Mouse (Mus musculus): ENCODE data around the gene Zfhx3. TPM values are rescaled to one million over a fixed set of nuclear protein-coding genes. Genes with fewer than 3 reads are reported as not detected.

The Zfhx3 gene
- total and polyA plus RNA-seq, 2 experiments = 1.3 to 1.5 TPM

DNA sequence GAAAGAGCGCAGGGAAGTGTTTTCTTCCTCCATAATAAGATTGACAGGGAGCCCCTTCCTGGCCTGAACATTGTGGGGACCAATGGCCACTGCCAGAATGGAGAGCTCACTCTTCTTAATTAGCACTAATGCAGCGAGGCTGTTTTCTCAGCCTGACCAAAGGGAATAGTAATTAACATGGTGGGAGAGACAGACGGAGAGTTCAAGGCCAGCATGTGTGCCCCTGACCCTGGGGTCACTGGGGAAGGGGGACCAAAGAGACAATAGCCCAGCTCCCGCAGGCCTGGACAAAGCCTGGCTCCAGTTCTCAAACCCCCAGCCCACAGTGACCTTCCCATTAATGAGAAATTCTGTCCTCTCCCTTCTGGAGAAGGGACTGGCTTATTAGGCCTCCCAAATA is 419.0 kb downstream of the Zfhx3 start:
- Histone ChIP-seq H3K79me2 (ENCODE audit: control insufficient read depth, insufficient read depth, low read length) (no peaks in the 10 kb centered on the region), H3K36me3 (ENCODE audit: control insufficient read depth, insufficient read depth, low read length) (no peaks in the 10 kb centered on the region), H3K9ac (ENCODE audit: low read depth, low read length) (no peak overlapping the region), H3K4me3 (ENCODE audit: insufficient read depth, low read depth, low read length) (no peak overlapping the region), H3K27ac (replicated peaks; ENCODE audit: insufficient read depth, low read depth, low read length) (no peak overlapping the region), H3K4me1 (ENCODE audit: control insufficient read depth, insufficient read depth, low read length) (no peaks in the 10 kb centered on the region), H3K27me3 (ENCODE audit: control insufficient read depth, insufficient read depth, low read length) (no peaks in the 10 kb centered on the region)
- no peak for DNase-seq (ENCODE audit: extremely low read depth, low read depth, low spot score)
- WGBS = 62% methylated on average over 4 of the region's 4 CpGs
- no peak for TF ChIP-seq CTCF (IDR thresholded peaks at IDR 0.05; ENCODE audit: low read depth, low read length)
- no peak for TF ChIP-seq POLR2A (IDR thresholded peaks at IDR 0.05; ENCODE audit: extremely low read depth, insufficient read depth, low read length)

DNA sequence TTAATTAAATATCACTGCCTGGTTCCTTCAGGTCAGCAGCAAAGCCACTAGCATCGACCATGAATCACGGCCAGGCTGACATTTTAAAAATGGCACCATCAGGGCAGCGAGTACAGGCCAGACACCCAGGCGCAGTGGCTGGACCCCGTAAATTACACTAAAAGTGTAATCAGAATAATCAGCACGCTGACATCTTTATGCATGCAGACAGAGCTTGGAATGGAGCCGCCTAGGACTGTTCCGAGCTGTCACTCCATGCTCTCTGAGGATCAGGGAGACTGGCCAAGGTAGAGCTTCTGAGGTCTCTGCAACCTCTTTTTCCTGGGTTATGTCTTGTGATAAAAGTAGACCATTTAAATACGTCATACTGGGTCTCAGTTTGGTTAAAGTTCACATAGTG is 420.0 kb downstream of the Zfhx3 start:
- Histone ChIP-seq H3K36me3 (ENCODE audit: control insufficient read depth, insufficient read depth, low read length) (no peaks in the 10 kb centered on the region), H3K27me3 (ENCODE audit: control insufficient read depth, insufficient read depth, low read length) (no peaks in the 10 kb centered on the region), H3K4me3 (ENCODE audit: insufficient read depth, low read depth, low read length) (no peak overlapping the region), H3K79me2 (ENCODE audit: control insufficient read depth, insufficient read depth, low read length) (no peaks in the 10 kb centered on the region), H3K9ac (ENCODE audit: low read depth, low read length) (no peak overlapping the region), H3K4me1 (ENCODE audit: control insufficient read depth, insufficient read depth, low read length) (no peaks in the 10 kb centered on the region), H3K27ac (replicated peaks; ENCODE audit: insufficient read depth, low read depth, low read length) (no peak overlapping the region)
- WGBS = 89% methylated on average over 9 of the region's 9 CpGs
- TF ChIP-seq POLR2A (IDR thresholded peaks at IDR 0.05; ENCODE audit: extremely low read depth, insufficient read depth, low read length) = no peak
- no peak for TF ChIP-seq CTCF (IDR thresholded peaks at IDR 0.05; ENCODE audit: low read depth, low read length)
- no peak for DNase-seq (ENCODE audit: extremely low read depth, low read depth, low spot score)

DNA sequence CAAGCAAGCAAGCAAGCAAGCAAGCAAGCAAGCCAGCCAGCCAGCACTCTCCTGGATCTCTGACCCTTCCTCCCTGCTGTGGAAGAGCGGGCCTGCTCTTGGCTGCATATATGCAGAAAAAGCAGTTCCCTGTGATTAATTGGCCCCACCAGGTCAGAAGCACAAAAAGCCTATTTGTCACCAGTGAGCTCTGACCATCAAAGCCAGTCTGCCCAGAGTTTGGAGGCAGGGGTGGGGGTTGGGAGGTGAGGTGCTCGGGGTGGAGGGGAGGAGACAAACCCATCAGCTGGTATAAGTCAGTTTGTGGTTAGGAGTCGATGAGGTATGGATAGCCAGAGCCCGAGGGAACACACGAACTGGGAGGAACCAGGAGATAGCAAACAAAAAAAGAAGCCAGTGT is 421.0 kb downstream of the Zfhx3 start:
- Histone ChIP-seq H3K27ac (replicated peaks; ENCODE audit: insufficient read depth, low read depth, low read length) (no peak overlapping the region), H3K79me2 (ENCODE audit: control insufficient read depth, insufficient read depth, low read length) (no peaks in the 10 kb centered on the region), H3K4me3 (ENCODE audit: insufficient read depth, low read depth, low read length) (no peak overlapping the region), H3K36me3 (ENCODE audit: control insufficient read depth, insufficient read depth, low read length) (no peaks in the 10 kb centered on the region), H3K9ac (ENCODE audit: low read depth, low read length) (no peak overlapping the region), H3K4me1 (ENCODE audit: control insufficient read depth, insufficient read depth, low read length) (no peaks in the 10 kb centered on the region), H3K27me3 (ENCODE audit: control insufficient read depth, insufficient read depth, low read length) (no peaks in the 10 kb centered on the region)
- no peak for DNase-seq (ENCODE audit: extremely low read depth, low read depth, low spot score)
- no peak for TF ChIP-seq POLR2A (IDR thresholded peaks at IDR 0.05; ENCODE audit: extremely low read depth, insufficient read depth, low read length)
- TF ChIP-seq CTCF (IDR thresholded peaks at IDR 0.05; ENCODE audit: low read depth, low read length) = no peak
- 22% methylated on average over 5 of the region's 5 CpGs for WGBS

DNA sequence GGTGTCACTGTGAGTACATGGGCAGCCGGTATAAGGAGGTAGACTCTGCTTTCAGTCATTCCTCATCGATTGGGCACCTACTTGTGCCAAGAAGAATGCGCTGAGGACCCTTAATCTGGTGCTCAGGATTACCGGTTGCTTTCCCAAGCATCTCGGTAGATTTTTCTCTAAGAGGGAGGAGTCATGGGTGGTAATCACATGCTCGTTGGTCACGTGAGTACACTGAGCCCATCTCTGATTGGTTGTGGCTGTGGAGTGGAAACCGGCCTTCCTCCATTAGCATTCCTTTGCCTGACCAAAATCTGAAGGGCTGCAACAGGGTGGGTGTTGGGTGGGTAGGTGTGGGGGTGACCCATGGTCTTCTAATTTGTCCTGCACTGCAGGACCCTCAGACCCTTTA is 421.4 kb downstream of the Zfhx3 start:
- H3K79me2 ChIP-seq (ENCODE audit: control insufficient read depth, insufficient read depth, low read length) = no peaks in the 10 kb centered on the region
- no peak overlapping the region for H3K4me3 ChIP-seq (ENCODE audit: insufficient read depth, low read depth, low read length)
- no peaks in the 10 kb centered on the region for H3K36me3 ChIP-seq (ENCODE audit: control insufficient read depth, insufficient read depth, low read length)
- no peak for DNase-seq (ENCODE audit: extremely low read depth, low read depth, low spot score)
- no peaks in the 10 kb centered on the region for H3K27me3 ChIP-seq (ENCODE audit: control insufficient read depth, insufficient read depth, low read length)
- H3K27ac ChIP-seq (replicated peaks; ENCODE audit: insufficient read depth, low read depth, low read length) = no peak overlapping the region
- H3K9ac ChIP-seq (ENCODE audit: low read depth, low read length) = no peak overlapping the region
- TF ChIP-seq CTCF (IDR thresholded peaks at IDR 0.05; ENCODE audit: low read depth, low read length) = no peak
- no peak for TF ChIP-seq POLR2A (IDR thresholded peaks at IDR 0.05; ENCODE audit: extremely low read depth, insufficient read depth, low read length)
- no peaks in the 10 kb centered on the region for H3K4me1 ChIP-seq (ENCODE audit: control insufficient read depth, insufficient read depth, low read length)
- WGBS = 61% methylated on average over 8 of the region's 8 CpGs

DNA sequence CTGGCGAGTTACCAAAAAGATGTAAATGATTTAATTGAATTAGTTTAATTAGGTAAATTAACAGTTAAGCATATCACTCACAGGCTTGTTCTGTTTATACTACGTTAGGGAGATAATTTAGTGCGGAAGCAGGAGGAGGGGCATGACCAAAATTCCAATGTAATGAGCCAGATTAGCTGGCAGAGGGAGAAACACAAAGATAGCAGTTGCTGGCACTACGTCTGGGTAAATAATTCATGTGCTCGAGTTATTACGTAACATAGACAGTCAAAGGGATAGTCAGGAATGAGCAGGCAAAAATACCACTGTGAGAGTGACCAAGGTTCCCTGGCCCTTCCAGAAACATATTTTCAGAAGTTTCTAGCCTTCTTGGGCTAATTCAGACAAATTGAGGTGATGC is 426.6 kb downstream of the Zfhx3 start:
- H3K4me1 ChIP-seq (ENCODE audit: control insufficient read depth, insufficient read depth, low read length) = peaks cover 6% of the 10 kb centered on the region
- no peaks in the 10 kb centered on the region for H3K27me3 ChIP-seq (ENCODE audit: control insufficient read depth, insufficient read depth, low read length)
- TF ChIP-seq POLR2A (IDR thresholded peaks at IDR 0.05; ENCODE audit: extremely low read depth, insufficient read depth, low read length) = no peak
- no peak for TF ChIP-seq CTCF (IDR thresholded peaks at IDR 0.05; ENCODE audit: low read depth, low read length)
- 14% methylated on average over 6 of the region's 6 CpGs for WGBS
- no peaks in the 10 kb centered on the region for H3K36me3 ChIP-seq (ENCODE audit: control insufficient read depth, insufficient read depth, low read length)
- no peak overlapping the region for H3K9ac ChIP-seq (ENCODE audit: low read depth, low read length)
- DNase-seq (ENCODE audit: extremely low read depth, low read depth, low spot score) = peak; percentile 94
- H3K79me2 ChIP-seq (ENCODE audit: control insufficient read depth, insufficient read depth, low read length) = no peaks in the 10 kb centered on the region
- no peak overlapping the region for H3K27ac ChIP-seq (replicated peaks; ENCODE audit: insufficient read depth, low read depth, low read length)
- H3K4me3 ChIP-seq (ENCODE audit: insufficient read depth, low read depth, low read length) = no peak overlapping the region

DNA sequence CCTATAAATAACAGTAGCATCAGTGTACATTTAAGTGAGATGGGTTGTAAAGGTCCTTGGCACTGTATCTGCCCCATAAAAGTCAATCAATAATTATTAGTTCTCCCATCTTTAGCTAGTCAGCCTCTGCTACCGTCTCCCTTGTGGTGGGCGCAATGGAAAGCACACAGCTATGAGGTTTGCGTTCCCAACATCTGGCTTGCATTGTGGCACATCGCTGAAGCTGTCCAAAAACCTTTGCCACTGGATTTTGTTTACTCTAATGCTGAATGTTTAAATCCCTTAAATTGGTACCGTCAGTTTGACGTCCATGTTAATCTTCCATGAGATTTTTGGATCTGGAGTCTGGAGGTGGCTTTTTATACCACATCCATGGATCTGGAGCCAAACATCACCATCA is 428.3 kb downstream of the Zfhx3 start:
- 86% methylated on average over 6 of the region's 6 CpGs for WGBS

More for the DNA sequence above, 428.3 kb downstream of the Zfhx3 start:
- TF ChIP-seq POLR2A (IDR thresholded peaks at IDR 0.05; ENCODE audit: extremely low read depth, insufficient read depth, low read length) = no peak
- TF ChIP-seq CTCF (IDR thresholded peaks at IDR 0.05; ENCODE audit: low read depth, low read length) = no peak
- Histone ChIP-seq H3K27me3 (ENCODE audit: control insufficient read depth, insufficient read depth, low read length) (no peaks in the 10 kb centered on the region), H3K4me3 (ENCODE audit: insufficient read depth, low read depth, low read length) (no peak overlapping the region), H3K27ac (replicated peaks; ENCODE audit: insufficient read depth, low read depth, low read length) (no peak overlapping the region), H3K9ac (ENCODE audit: low read depth, low read length) (no peak overlapping the region), H3K79me2 (ENCODE audit: control insufficient read depth, insufficient read depth, low read length) (no peaks in the 10 kb centered on the region), H3K36me3 (ENCODE audit: control insufficient read depth, insufficient read depth, low read length) (no peaks in the 10 kb centered on the region), H3K4me1 (ENCODE audit: control insufficient read depth, insufficient read depth, low read length) (peaks cover 6% of the 10 kb centered on the region)
- no peak for DNase-seq (ENCODE audit: extremely low read depth, low read depth, low spot score)
